Mouse (Mus musculus): ENCODE results near the gene Slc15a4.

The Slc15a4 gene

DNA sequence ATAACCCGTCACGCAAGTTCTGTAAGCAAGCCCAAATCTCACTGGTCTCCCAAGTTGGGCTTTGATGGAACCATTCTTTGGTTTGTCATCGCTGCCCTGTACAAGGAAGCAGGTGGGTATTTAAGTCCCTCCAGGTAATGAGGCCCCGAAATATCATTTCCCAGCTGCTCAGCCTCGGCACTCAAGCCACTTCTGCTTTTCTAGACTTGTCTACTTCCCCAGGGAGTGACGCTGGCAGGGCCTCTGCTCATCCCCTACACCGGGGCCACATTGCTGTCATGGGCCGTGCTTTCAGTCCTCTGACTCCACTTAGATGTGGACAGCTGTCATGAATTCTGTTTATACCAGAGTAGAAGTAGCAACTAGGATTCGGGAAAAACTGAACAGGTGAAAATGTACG lies 11.6 kb downstream of the Slc15a4 start:
- no peak for DNase-seq (ENCODE audit: low read depth, low spot score)

DNA sequence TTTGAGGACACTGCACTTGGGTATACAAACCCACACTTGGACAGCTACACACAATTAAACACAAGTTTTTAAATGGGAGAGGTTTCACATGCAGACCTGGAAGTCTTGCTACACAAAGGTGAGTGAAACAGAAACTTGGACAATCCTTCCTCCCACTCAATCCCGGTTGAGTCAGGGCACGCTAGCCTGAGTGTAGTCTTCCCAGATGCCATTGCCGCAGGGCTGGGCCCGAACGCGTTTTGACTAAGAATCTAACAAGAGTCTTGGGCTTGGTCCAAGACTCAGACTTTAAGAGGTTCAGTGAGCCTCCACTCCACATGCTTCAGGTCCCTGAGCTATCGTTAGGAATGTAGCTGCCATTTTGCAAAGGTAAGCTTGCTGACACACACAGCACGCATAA lies 12.3 kb downstream of the Slc15a4 start:
- no peak for DNase-seq (ENCODE audit: low read depth, low spot score)

DNA sequence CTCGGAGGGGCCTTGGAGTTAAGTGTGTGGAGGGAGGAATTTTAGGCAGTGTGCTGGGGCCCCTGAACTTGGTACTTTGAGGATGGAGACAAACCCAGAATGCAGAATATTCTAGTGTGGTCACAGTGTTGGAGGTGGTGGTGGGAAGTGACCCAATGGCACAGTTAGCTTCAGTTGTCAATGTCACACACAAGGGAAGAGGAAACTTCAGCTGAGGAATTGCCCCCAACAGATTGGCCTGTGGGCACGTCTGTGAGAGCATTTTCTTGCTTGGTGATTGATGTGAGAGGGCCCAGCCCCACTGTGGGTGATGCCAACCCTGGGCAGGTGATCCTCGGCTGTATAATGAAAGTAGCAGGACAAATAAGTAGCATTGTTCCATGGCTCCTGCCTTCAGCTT lies 13.9 kb downstream of the Slc15a4 start:
- DNase-seq (ENCODE audit: low read depth, low spot score), result no peak

DNA sequence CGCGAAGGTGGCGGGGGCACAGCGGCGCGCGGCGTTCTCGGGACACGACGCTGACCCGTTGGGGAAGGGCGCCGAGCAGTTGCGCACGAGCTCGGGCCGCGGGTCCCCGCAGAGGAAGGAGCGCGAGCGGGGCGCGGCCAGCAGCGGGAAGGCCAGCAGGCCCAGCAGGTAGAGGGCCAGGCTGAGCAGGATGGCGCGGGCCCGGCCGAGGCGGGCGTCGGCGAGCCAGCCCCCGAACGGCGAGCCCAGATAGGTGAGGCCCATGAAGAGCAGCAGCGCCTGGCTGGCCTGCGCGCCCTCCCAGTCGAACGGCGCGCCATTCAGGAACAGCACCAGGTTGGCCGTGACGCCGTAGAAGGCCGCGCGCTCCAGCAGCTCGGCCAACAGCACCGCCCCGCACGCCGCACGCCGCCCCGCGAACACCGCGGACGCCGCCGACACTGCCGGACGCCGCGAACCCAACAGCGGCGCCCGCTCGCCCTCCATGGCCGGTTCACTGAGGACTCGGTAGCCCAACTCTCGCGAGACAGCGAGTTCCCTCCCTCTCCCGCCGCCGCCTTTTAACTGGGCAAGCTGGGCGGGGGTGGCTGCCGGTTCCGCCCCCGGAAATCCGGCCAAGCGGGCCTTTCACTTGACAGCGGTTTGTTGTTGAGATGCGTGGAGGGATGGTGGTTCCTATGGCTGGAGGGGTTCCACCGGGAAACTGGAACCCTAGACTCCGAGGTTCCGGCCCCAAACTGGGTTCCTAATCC lies 15.6 kb downstream of the Slc15a4 start:
- DNase-seq (ENCODE audit: low read depth, low spot score), result peak; percentile 92

DNA sequence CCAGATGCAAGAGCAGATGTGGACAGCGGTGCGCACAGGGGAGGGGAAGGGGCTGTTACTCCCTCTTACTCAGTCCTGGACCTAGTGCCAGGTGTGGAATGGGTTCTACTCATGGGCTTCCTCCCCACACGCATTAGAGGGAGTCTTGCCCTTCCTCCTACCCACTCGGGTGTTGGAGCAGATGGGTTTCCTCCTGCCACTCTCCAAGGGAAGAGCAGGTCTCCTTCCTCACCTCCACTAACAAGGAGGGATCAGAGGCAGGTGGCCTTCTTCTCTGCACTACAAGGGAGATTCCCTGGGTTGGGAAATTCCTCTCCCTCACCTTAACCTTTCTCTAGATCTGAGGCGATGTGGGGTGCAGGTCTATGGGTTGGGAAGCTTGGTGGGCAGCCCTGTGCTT lies 16.5 kb downstream of the Slc15a4 start:
- DNase-seq (ENCODE audit: low read depth, low spot score), result no peak

DNA sequence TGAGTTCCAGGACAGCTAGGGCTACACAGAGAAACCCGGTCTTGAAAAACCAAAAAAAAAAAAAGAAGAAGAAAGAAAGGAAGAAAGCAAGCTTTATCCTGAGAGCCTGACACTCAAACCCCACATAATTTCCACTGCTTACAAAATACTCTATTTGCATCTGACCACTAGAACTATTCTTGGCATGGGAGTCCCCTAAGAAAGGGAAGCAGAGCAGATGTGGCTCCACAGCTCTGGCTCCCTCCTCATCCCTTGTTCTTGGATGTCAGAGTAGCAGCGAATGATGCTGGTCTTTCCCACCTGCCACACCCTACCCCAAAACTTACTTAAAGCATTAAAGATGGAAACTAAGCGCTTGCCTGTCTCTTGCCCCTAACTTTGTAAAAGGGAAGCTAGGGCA lies 17.2 kb downstream of the Slc15a4 start:
- DNase-seq (ENCODE audit: low read depth, low spot score), result no peak

DNA sequence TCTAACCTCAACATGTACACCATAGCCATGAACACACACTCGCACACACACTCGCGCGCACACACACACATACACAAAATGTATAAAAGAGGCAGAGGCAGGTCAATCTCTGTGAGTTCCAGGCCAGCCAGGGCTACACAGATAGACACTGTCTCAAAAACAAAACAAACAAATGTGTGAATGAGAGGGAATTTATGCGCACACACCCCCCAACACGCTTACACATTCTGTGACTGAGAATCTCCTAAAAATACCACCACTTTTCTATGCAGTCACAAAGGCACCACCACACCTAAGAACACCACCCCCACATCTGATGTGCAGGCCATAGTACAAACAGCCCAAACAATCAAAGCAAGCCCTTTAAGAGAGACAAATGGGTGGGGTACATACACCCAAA lies 20.3 kb downstream of the Slc15a4 start:
- no peak for DNase-seq (ENCODE audit: low read depth, low spot score)

DNA sequence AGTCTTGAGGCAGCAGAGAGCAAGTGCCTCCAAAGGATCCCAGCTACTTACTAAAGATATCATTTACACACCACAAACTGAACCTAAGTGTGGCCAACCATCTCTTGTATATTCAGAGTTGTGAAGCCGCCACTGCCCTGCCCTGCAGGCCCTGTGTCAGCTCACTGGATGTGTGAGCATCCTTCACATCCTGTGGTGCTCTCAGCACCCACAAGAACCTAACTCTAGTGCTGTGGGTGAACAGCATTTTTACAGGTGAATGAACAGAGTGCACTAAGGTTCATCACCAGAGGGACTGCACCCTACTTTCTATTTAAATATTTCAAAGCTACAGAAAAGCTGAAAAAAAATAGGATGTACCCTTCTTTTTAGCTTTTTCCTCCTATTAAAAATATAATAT lies 20.8 kb downstream of the Slc15a4 start:
- no peak for DNase-seq (ENCODE audit: low read depth, low spot score)

DNA sequence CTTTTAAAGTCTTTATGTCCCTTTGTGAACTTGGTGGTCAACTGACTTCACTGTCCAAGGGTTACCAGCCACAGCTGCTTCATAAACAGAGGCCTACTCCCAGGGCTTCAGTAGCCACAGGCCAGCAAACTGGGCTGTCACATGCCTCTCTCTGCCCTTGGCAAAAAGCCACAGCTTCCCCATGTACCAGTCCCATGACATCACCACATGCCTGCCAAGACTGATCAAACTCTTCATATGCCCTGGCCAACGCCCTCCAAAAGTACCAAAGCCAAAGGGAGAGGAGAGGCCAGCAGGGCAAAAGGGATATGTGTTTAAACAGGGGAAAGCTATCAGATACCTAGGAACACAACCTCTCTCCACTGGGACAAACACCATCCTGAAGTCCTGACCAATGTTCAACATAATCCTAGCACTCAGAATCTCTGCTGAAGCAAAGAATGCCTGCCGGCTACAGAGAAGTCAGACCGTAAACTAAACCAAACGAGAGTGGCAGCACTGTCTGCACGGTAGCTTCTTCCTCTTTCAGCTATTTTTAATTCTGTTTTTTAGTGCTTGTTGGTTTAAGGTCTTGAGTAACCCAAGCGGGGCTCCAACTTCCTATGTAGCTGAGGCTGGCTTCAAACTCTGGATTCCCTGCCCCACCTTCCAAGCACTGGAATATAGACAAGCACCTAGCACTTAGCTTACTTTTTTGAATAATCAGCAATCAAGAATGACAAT lies 21.7 kb downstream of the Slc15a4 start:
- DNase-seq (ENCODE audit: low read depth, low spot score), result no peak

DNA sequence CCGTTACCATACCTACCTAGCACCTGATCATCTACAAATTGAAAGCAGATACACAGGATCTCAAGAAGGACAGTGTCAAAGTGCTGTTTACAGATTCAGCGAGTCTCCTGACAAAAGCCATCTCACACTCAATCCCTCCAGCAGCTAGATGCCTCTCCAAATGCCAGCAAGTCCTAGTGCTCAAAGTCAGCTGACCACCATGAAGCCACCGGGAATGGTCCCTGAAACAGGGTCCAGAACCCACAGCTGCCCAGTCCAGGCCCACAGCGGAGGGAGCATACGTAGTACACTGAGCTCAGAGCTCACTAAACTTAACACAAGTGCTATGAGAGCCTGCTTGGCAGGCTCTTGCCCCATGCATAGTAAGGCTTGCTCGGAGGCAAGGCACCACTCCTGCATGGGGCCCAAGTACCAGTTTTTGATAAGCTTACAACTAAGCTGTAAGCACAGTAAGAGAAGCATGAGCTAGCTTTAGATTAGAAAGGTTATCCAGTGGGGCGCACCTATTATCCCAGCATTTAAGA lies 23.4 kb downstream of the Slc15a4 start:
- no peak for DNase-seq (ENCODE audit: low read depth, low spot score)

DNA sequence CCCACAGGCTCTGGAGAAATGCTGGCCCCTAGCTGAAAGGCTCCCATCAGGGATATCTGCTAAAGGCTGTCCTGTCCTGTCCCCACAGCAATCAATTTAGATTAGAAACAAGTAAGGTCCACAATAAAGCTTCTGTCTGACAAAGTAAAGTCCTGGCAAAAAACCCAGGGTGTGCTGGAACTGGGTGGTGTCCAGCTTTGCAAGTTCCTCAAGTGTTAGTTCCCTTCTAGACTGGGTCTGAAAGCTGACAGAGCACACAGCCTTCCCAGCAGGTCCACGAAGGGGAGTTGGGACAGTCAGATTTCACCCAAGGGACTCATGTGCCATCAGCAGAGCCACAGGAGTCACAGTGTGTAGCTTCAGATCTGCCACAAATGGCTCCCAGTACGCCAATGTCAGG lies 25.2 kb downstream of the Slc15a4 start:
- DNase-seq (ENCODE audit: low read depth, low spot score), result no peak

DNA sequence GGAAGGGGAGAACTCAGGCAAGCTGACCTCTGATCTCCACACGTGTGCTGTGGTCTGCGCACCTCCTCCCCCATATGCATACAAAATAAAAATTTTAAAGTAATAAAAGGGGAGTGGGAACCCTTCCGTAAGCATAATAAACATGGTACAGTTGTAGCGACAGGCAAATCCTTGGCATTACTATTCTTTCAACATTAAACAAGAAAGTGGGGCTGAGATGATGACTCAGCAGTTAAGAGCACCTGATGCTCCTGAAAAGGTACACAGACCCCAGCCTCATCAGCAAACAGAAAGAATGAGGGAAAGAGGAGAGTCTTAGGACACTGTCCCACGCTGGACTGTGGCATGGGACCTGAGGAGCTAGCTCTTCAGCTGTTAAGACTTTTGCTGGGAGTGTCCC lies 29.7 kb downstream of the Slc15a4 start:
- DNase-seq (ENCODE audit: low read depth, low spot score), result no peak

DNA sequence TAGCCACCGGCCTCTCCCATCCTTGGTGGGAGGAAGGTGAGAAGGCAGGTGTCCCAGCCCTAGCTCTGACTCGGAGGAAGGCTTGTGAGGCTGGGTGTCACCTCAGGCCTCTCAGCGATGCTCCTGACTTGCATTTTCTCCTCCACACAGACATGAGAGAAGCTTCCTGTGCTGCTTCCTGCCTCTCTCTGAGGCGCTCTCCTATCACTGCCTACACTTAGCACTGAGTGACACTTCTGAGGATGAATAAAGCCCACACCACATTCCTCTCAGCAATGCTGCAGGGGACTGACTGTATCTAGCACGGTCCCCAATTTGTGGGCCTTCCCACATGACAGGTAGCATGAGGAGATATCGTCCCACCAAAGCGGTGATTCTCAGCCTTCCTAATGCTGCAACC lies 35.8 kb downstream of the Slc15a4 start:
- DNase-seq (ENCODE audit: low read depth, low spot score), result no peak

DNA sequence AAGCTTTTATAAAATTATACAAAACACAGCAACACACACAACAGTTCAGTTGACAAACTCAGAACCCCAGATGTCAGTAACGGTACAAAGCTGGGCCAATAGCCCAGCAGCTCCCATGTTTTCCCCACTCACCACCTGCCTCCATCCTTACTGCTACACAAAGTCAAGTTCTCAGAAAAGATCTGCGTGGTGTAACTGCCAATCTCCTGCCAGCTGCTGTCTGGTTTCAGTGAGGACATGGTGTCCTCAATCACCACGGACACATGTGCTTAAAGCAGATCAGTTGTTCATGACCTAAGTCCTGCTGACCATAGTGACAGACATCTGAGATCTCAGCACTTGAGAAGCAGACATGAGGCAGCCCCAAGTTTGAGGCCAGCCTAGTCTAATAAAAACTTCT lies 37.0 kb downstream of the Slc15a4 start:
- DNase-seq (ENCODE audit: low read depth, low spot score), result no peak

DNA sequence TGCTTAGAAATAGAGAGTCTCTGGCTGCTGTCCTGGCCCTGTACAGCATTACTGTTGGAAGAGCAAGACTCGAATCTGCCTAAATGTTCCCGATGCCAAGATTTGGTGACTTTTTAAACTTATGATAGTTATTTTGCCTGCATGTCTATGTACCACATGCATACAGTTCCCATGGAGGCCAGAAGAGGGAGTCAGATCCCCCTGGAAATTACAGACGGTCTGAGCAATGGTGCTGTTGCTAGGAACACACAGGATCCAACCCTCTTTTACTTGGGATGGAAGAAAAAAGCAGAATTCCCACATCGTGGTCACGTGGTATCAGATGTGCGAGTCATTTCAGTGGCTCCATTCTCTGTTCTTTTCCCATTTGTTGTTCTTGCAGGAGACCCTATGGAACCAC lies 39.8 kb downstream of the Slc15a4 start:
- no peak for DNase-seq (ENCODE audit: low read depth, low spot score)

DNA sequence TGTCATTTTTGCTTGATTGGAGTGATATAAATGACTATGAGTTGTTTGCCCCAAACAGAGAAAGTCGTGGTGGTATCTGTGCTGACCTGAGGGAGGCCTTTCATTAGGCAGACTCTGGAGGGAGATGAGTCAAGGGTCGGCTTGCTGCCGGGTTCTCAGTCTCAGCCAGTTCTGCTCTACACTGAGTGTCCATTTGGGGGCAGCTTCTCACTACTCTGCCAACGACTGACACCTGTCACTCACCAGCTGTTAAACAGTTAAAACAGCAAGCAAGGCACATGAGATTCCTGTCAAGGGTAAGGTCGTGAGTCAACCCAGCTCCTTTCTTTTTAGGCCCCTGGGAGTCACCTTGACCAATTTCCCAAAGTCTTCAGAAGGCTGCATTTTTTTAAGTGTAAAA lies 40.3 kb downstream of the Slc15a4 start:
- no peak for DNase-seq (ENCODE audit: low read depth, low spot score)

DNA sequence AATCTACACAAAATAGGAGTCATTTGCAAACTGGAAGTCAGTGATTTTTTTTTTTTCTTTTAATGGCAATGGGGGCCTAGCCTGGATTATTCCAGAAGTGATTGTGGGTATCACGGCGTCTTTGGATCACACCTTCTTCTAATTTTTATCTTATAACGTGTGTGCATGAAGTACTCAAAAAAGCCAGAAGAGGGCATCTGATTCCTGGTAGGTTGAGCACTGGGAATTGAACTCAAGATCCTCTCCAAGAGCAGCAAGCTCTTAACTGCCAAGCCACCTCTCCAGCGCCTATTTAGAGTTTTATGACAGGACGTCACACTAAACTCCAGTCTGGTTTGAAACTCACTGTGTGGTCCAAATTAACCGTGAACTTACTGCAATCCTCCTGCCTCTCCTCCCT lies 44.8 kb downstream of the Slc15a4 start:
- DNase-seq (ENCODE audit: low read depth, low spot score), result no peak

DNA sequence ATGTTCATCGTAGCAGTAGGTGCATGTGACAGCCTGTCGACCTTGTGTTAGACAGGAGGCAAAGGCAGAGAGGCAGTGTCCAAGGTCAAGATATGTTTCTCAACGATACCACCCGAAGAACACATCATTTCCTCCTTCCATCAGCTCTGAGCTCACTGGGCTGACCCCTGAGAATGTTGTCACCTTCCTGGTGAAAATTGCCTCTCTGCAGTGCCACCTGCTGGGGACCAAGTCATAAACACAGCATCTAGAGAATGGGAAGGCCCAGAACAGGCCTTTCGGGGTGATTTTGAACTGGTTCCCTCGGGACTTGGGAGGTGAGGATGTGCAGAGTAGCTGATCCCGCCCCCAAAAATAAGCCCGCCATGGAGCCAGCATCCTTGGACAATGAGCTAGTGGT lies 49.0 kb downstream of the Slc15a4 start:
- DNase-seq (ENCODE audit: low read depth, low spot score), result no peak

DNA sequence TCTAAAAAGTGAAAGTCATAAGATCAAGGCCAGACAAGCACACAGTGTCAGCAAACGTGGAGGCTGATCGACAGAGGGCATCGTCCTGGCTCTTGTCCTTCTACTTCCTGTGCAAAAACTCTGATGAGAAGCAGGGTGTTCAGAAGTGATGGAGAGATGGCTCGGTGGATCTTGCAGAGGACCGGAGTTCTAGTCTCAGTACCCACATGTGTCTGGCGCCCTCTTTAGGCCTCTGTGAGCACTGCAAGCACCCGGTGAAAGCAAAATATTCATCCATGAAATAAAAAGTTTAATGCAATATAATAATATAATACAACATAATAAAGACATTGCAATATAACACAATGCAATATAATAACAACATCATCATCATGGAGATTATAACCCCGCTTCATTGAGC lies 55.3 kb downstream of the Slc15a4 start:
- DNase-seq (ENCODE audit: low read depth, low spot score), result no peak

DNA sequence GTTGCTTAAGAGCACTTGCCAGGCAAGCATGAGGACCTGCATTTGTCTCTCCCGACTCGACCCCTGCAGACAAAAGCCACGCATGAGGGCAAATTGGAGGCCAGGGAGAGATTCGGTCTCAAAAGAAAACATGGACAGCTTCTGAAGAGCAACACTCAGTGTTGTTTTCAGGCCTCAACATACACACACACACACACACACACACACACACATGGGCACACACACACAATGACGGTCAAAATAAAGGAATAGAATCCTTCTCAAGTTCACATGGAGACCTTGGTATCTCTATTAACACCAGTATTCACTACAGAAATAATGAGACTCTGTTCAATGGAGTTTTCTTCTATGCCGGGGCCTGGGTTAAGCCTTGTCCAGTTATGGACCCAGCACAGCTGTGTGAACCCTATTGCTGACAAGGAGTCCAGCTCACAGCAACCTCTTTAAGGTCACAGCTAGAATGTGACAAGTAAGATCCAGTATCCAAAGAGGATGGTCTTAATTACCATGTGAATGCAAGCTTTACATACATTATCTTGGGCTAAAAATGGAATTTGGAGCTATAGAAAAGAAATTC lies 65.4 kb downstream of the Slc15a4 start:
- no peak for DNase-seq (ENCODE audit: low read depth, low spot score)

DNA sequence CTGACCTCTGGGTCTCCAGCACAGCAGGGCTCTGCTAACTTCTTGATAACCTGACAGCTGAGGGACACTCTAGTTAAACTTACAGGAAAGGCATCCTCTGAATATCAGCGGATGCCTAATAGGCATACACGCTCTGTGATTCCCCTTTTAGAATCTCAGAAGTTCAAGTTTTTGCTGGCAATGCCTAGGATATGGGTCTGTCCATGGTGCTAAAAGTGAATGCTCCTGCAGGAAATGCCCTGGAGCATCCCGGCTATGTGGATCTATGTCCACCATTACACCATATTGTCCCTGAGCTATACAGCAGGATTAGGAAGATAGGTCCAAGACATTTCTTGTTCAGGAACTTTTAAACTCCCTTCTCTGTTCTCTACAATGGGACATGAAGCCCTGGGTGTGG lies 71.6 kb downstream of the Slc15a4 start:
- DNase-seq (ENCODE audit: low read depth, low spot score), result peak; percentile 9

DNA sequence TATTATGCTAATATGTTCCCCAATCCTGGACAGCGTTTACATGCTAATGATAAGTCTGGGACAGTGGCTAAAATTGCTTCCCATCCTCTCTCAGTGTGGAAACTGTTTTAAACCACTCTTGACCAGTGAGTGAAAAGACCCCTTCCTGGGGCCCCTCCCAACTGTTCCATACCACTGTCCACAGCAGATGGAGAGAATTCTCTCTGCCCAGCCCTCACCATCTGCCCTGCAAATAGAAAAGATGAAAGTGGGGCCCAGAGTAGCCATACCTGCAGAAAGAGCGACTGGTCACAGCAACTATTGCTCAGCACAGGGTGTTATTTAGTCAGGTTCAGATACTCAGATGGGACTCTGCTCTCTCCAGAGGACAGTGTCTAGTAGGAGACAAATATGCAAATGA lies 84.6 kb downstream of the Slc15a4 start:
- no peak for DNase-seq (ENCODE audit: low read depth, low spot score)

DNA sequence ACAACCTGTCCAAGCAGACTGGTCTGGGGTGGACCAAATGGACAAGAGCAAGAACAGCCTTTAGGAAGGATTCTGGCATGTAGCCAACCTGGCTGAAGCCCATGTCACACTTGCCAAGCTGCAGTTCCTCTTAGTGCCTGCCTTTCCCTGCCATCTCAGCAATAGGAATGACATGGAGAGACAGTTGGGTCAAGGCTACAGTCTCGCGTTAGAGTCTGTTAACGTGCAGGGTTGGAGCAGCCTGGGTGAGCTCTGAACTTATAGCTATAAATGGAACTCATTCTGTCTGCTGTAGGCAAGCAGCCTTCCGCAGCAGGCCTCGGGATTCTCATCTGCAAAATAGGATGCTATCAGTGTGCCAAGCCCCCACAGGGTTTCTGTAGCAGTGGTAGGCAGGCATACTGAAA lies 86.1 kb downstream of the Slc15a4 start:
- DNase-seq (ENCODE audit: low read depth, low spot score), result no peak
